Mouse (Mus musculus) MEL (cell line): Measurements from ENCODE around the gene BC034090. TPM values are rescaled to one million over a fixed set of nuclear protein-coding genes. Genes with fewer than 3 reads are reported as not detected.

Source experiments
- DNase-seq: peaks from one replicate; pipeline ENCODE4 v3.0.0; 2011; ENCODE audit warnings: low read depth, low spot score
- H3K27ac ChIP-seq: 2 replicates; pipeline ENCODE4 v1.5.1; 2012; ENCODE audit warnings: low read depth, mild to moderate bottlenecking, control low read depth, low read length, moderate library complexity; ENCODE audit not compliant: control insufficient read depth
- H3K27me3 ChIP-seq, 2 experiments: fragments of 150-350 bp in 1 of 2; sonication (generic) in 1 of 2; 2 replicates each; pipeline ENCODE4 v1.6.1; 2012; ENCODE audit warnings: low read length in 2 of 2, mild to moderate bottlenecking in 2 of 2, improper control_type of control experiment in 1 of 2, moderate library complexity in 1 of 2; ENCODE audit not compliant: insufficient read depth in 2 of 2, control insufficient read depth in 1 of 2
- H3K36me3 ChIP-seq, 2 experiments: 2 replicates each; pipeline ENCODE4 v1.6.1; 2012 to 2014; ENCODE audit warnings: low read length in 2 of 2, improper control_type of control experiment in 1 of 2, inconsistent platforms in 1 of 2, mild to moderate bottlenecking in 1 of 2; ENCODE audit not compliant: insufficient read depth in 2 of 2, control insufficient read depth in 1 of 2
- H3K4me1 ChIP-seq, 2 experiments: fragments of 150-350 bp in 1 of 2; sonication (generic) in 1 of 2; 2 replicates each; pipeline ENCODE4 v1.6.1; 2012; ENCODE audit warnings: low read length in 2 of 2, improper control_type of control experiment in 1 of 2, mild to moderate bottlenecking in 1 of 2; ENCODE audit not compliant: insufficient read depth in 2 of 2, control insufficient read depth in 1 of 2
- H3K4me3 ChIP-seq, 2 experiments: fragments of 150-350 bp in 1 of 2; sonication (generic) in 1 of 2; 2 replicates each; pipeline ENCODE4 v1.5.1; 2012; ENCODE audit warnings: low read depth in 2 of 2, low read length in 2 of 2, mild to moderate bottlenecking in 2 of 2, moderate library complexity in 2 of 2, control low read depth in 1 of 2, improper control_type of control experiment in 1 of 2; ENCODE audit not compliant: control insufficient read depth in 1 of 2, insufficient read depth in 1 of 2
- H3K79me2 ChIP-seq: 2 replicates; pipeline ENCODE4 v1.6.1; 2012; ENCODE audit warnings: mild to moderate bottlenecking, low read length, moderate library complexity; ENCODE audit not compliant: control insufficient read depth, poor library complexity, insufficient read depth
- H3K9ac ChIP-seq: 2 replicates; pipeline ENCODE4 v1.6.1; 2012; ENCODE audit warnings: low read depth, mild to moderate bottlenecking, control low read depth, low read length, moderate library complexity; ENCODE audit not compliant: control insufficient read depth, poor library complexity, severe bottlenecking
- H3K9me3 ChIP-seq: fragments of 150-350 bp; sonication (generic); replicated peaks from 2 replicates; pipeline ENCODE4 v1.6.1; 2012; ENCODE audit warnings: mild to moderate bottlenecking, low read length, improper control_type of control experiment, moderate library complexity; ENCODE audit not compliant: insufficient read depth
- BHLHE40 ChIP-seq: IDR thresholded peaks from 2 replicates; pipeline ENCODE4 v1.6.1; 2012; ENCODE audit warnings: low read depth, mild to moderate bottlenecking, inconsistent platforms, low read length, improper control_type of control experiment, borderline replicate concordance
- CHD1 ChIP-seq: IDR thresholded peaks from 2 replicates; pipeline ENCODE4 v1.6.1; 2012; ENCODE audit warnings: low read depth, mild to moderate bottlenecking, inconsistent platforms, low read length, improper control_type of control experiment
- CHD2 ChIP-seq: IDR thresholded peaks from 2 replicates; pipeline ENCODE4 v1.6.1; 2011; ENCODE audit warnings: low read length, improper control_type of control experiment
- EP300 ChIP-seq, 2 experiments: IDR thresholded peaks; 2 replicates each; pipeline ENCODE4 v1.6.1; 2011; ENCODE audit warnings: improper control_type of control experiment in 2 of 2, low read length in 2 of 2, low read depth in 1 of 2, mild to moderate bottlenecking in 1 of 2
- JUND ChIP-seq: IDR thresholded peaks from 2 replicates; pipeline ENCODE4 v1.6.1; 2011; ENCODE audit warnings: low read depth, mild to moderate bottlenecking, improper control_type of control experiment, low read length
- MAFK ChIP-seq: IDR thresholded peaks from 2 replicates; pipeline ENCODE4 v1.6.1; 2011; ENCODE audit warnings: low read depth, mild to moderate bottlenecking, low read length, improper control_type of control experiment, borderline replicate concordance
- MAX ChIP-seq: IDR thresholded peaks from 2 replicates; pipeline ENCODE4 v1.6.1; 2011; ENCODE audit warnings: low read length, improper control_type of control experiment
- MAZ ChIP-seq: IDR thresholded peaks from 2 replicates; pipeline ENCODE4 v1.6.1; 2012; ENCODE audit warnings: low read depth, mild to moderate bottlenecking, inconsistent platforms, low read length, improper control_type of control experiment
- MEF2A ChIP-seq: IDR thresholded peaks from 2 replicates; pipeline ENCODE4 v1.6.1; 2014; ENCODE audit warnings: low read depth, mild to moderate bottlenecking, inconsistent platforms, low read length, improper control_type of control experiment; ENCODE audit not compliant: poor library complexity, insufficient replicate concordance, severe bottlenecking; ENCODE audit errors: extremely low read depth
- MYB ChIP-seq: IDR thresholded peaks from 2 replicates; pipeline ENCODE4 v1.6.1; 2011; ENCODE audit warnings: mild to moderate bottlenecking, low read depth, low read length, improper control_type of control experiment
- NELFE ChIP-seq: IDR thresholded peaks from 2 replicates; pipeline ENCODE4 v1.6.1; 2011; ENCODE audit warnings: low read depth, low read length, improper control_type of control experiment
- POLR2AphosphoS2 ChIP-seq: IDR thresholded peaks from 2 replicates; pipeline ENCODE4 v1.6.1; 2011; ENCODE audit warnings: low read length, improper control_type of control experiment
- SIN3A ChIP-seq: IDR thresholded peaks from 2 replicates; pipeline ENCODE4 v1.6.1; 2012; ENCODE audit warnings: low read length, improper control_type of control experiment, inconsistent platforms
- TAL1 ChIP-seq: IDR thresholded peaks from 2 replicates; pipeline ENCODE4 v1.6.1; 2012; ENCODE audit warnings: mild to moderate bottlenecking, inconsistent platforms, low read length, moderate library complexity, mixed read lengths
- TBP ChIP-seq: IDR thresholded peaks from 2 replicates; pipeline ENCODE4 v1.8.0; 2011; ENCODE audit warnings: low read depth, low read length, improper control_type of control experiment
- TCF12 ChIP-seq: IDR thresholded peaks from 2 replicates; pipeline ENCODE4 v1.6.1; 2014; ENCODE audit warnings: low read depth, mild to moderate bottlenecking, inconsistent platforms, low read length, improper control_type of control experiment, moderate library complexity
- ZC3H11A ChIP-seq: IDR thresholded peaks from 2 replicates; pipeline ENCODE4 v1.6.1; 2012; ENCODE audit warnings: low read depth, mild to moderate bottlenecking, inconsistent platforms, low read length, improper control_type of control experiment
- ZNF384 ChIP-seq: IDR thresholded peaks from 2 replicates; pipeline ENCODE4 v1.6.1; 2012; ENCODE audit warnings: low read depth, mild to moderate bottlenecking, inconsistent platforms, low read length, improper control_type of control experiment
- polyA plus RNA-seq, 2 experiments: library from polyadenylated mRNA; stranded (reverse) in 1 of 2; unstranded in 1 of 2; fragments of >175 nt in 1 of 2; fragments of >200 nt in 1 of 2; gene quantifications; 2 replicates each; pipeline versions ENCODE4 v1.2.1 to v1.2.4; 2012; ENCODE audit warnings: low replicate concordance in 2 of 2, low read depth in 1 of 2; ENCODE audit not compliant: insufficient read length in 2 of 2, insufficient read depth in 1 of 2, missing spikeins in 1 of 2
- total RNA-seq: library from RNA; depleted of rRNA; stranded (reverse); fragments of 300-350 nt; gene quantifications from 2 replicates; pipeline ENCODE4 v1.2.3, GENCODE M21; 2012

BC034090 gene
- total and polyA plus RNA-seq, 3 experiments = 0.12 to 0.28 TPM; not detected in 1

DNA sequence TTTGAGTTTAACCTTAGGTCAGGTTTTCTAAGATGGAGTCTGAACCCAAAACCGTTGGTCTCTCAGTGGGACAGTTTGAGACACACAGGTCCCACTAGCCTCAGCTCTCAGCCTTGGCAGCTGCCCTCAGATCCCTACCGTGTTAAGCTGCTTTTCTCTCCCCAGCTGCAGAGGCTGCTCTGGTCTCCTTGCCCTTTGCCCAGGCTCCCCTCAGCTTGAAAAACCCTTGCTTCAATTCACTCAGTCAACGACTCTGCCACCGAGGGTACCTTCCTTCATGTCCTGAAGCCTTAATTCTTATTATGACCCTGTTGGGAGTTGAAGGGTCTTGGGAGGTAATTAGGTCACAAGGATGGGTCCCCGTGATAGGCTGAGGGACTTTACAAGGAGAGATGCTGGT, 5.7 kb upstream of the BC034090 start:
- no peaks in the 10 kb centered on the region for H3K27me3 ChIP-seq
- peaks cover 2 to 14% of the 10 kb centered on the region in 2 experiments for H3K4me1 ChIP-seq
- no peaks in the 10 kb centered on the region for H3K79me2 ChIP-seq
- H3K27ac ChIP-seq = no peak overlapping the region
- no peak overlapping the region for H3K9ac ChIP-seq
- H3K4me3 ChIP-seq = no peak overlapping the region
- H3K9me3 ChIP-seq = no peaks in the 10 kb centered on the region
- TF ChIP-seq TAL1 (no peak), MEF2A (no peak), MAZ (no peak), CHD2 (no peak)
- H3K36me3 ChIP-seq = 0 out of 4 replicates have a peak, but pooled peaks cover 0 to 3% of the 10 kb centered on the region in 2 experiments
- no peak for DNase-seq

DNA sequence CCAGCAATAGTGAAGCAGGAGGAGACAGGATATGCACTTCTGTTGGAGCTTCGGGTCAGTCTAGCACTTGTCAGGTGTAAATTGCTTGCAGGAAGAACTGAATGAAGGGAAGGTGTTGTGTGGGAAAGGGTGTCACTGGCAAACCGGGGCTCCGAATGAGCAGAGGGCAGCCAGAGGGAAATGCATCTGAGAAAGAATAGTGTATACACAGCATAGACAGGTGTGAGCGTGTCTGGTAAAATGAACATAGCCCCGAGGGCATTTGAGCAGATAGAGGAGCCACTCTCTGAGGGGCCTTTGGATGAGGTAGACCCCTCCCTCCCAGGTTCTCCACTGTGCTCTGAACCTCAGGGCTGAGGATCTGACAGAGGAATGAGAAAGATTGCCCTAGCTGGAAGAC, 3.8 kb upstream of the BC034090 start:
- no peak overlapping the region for H3K9ac ChIP-seq
- no peak for DNase-seq
- H3K27ac ChIP-seq = no peak overlapping the region
- TF ChIP-seq CHD2 = no peak
- no peak for TF ChIP-seq MEF2A
- no peak for TF ChIP-seq MYB
- no peak for TF ChIP-seq SIN3A
- no peak for TF ChIP-seq BHLHE40
- TF ChIP-seq EP300 (IDR thresholded peaks at IDR 0.05; ENCODE audit: low read depth in 1 of 2, low read length in 2 of 2) = no peak
- no peak for TF ChIP-seq TBP
- TF ChIP-seq NELFE = no peak
- TF ChIP-seq MAFK = no peak
- TF ChIP-seq JUND = no peak
- TF ChIP-seq MAX = no peak
- no peak for TF ChIP-seq ZNF384
- TF ChIP-seq TCF12 = no peak
- no peak for TF ChIP-seq ZC3H11A
- TF ChIP-seq POLR2AphosphoS2 = no peak
- no peak for TF ChIP-seq CHD1
- TF ChIP-seq, all 39 proteins: peak for 0
- Histone ChIP-seq H3K79me2 (no peaks in the 10 kb centered on the region), H3K4me3 (no peak overlapping the region), H3K9me3 (no peaks in the 10 kb centered on the region), H3K27me3 (no peaks in the 10 kb centered on the region), H3K4me1 (peaks cover 2 to 10% of the 10 kb centered on the region in 2 experiments), H3K36me3 (0 out of 4 replicates have a peak, but pooled peaks cover 0 to 3% of the 10 kb centered on the region in 2 experiments)
